Mouse (Mus musculus): ENCODE measurements around the gene Mbnl2.

The Mbnl2 gene

GRCm38 (mm10) chr14:120274746-120275145, 723 bp upstream of the Mbnl2 start:
- DNase-seq (ENCODE audit: low spot score): no peak

- peak; percentile 54 for DNase-seq (ENCODE audit: low spot score)
These were observed 1.0 kb downstream of the Mbnl2 start for GRCm38 (mm10) chr14:120276343-120277080.

GRCm38 (mm10) chr14:120277081-120277656, 1.7 kb downstream of the Mbnl2 start:
- peak; percentile 70 for DNase-seq (ENCODE audit: low spot score)

GRCm38 (mm10) chr14:120278290-120279244, 3.1 kb downstream of the Mbnl2 start:
- peak; percentile 74 for DNase-seq (ENCODE audit: low spot score)

GRCm38 (mm10) chr14:120280136-120280535, 4.7 kb downstream of the Mbnl2 start:
- DNase-seq (ENCODE audit: low spot score): no peak

GRCm38 (mm10) chr14:120283787-120284186, 8.3 kb downstream of the Mbnl2 start:
- DNase-seq (ENCODE audit: low spot score): no peak

- DNase-seq (ENCODE audit: low spot score): no peak
These were observed 9.0 kb downstream of the Mbnl2 start for GRCm38 (mm10) chr14:120284504-120284903.

- DNase-seq (ENCODE audit: low spot score): no peak
These were observed 11.9 kb downstream of the Mbnl2 start for GRCm38 (mm10) chr14:120287121-120287986.

- no peak for DNase-seq (ENCODE audit: low spot score)
These were observed 12.5 kb downstream of the Mbnl2 start for GRCm38 (mm10) chr14:120287987-120288275.

GRCm38 (mm10) chr14:120288378-120289002, 13.0 kb downstream of the Mbnl2 start:
- no peak for DNase-seq (ENCODE audit: low spot score)

- no peak for DNase-seq (ENCODE audit: low spot score)
These were observed 13.6 kb downstream of the Mbnl2 start for GRCm38 (mm10) chr14:120289065-120289464.

GRCm38 (mm10) chr14:120289528-120289927, 14.1 kb downstream of the Mbnl2 start:
- DNase-seq (ENCODE audit: low spot score): no peak

- no peak for DNase-seq (ENCODE audit: low spot score)
These were observed 15.8 kb downstream of the Mbnl2 start for GRCm38 (mm10) chr14:120291226-120291757.

- DNase-seq (ENCODE audit: low spot score): no peak
These were observed 16.7 kb downstream of the Mbnl2 start for GRCm38 (mm10) chr14:120292133-120292532.

GRCm38 (mm10) chr14:120292617-120293195, 17.2 kb downstream of the Mbnl2 start:
- DNase-seq (ENCODE audit: low spot score): no peak

GRCm38 (mm10) chr14:120294480-120294879, 19.0 kb downstream of the Mbnl2 start:
- DNase-seq (ENCODE audit: low spot score): no peak

- DNase-seq (ENCODE audit: low spot score): peak; percentile 83
These were observed 20.1 kb downstream of the Mbnl2 start for GRCm38 (mm10) chr14:120295355-120296220.

GRCm38 (mm10) chr14:120296231-120297006, 20.9 kb downstream of the Mbnl2 start:
- DNase-seq (ENCODE audit: low spot score): peak; percentile 81

All from adipocyte (in vitro differentiated cells).